ENCODE assay signal across 14 mouse cellular contexts in genomic region chr13:73426587-73426986, GRCm38 (mm10). TPM values are rescaled to one million over a fixed set of nuclear protein-coding genes. Genes with fewer than 3 reads are reported as not detected.
A peak's percentile ranks its signal among the peaks of the same experiment; 100 is the strongest.
DNase-seq lines count a peak whose midpoint lies in the region; ATAC-seq lines count a peak whose summit lies in the region.
"Had no signal": no experiment of that assay in that cellular context is flagged by ENCODE, and none has a peak within 500 bp of the region (broad histone marks: within the 10 kb centered on the region; RNA-seq: fewer than 3 reads in every experiment).

No protein-coding gene starts in this region.

- H3K4me3 ChIP-seq in forebrain, embryonic 16.5 days (replicated peaks; ENCODE audit: low read length), result no peak overlapping the region
- no peak overlapping the region for H3K4me3 ChIP-seq in forebrain, embryonic 11.5 days (ENCODE audit: low read depth, low read length)
- H3K4me3 ChIP-seq in kidney, embryonic 16.5 days (ENCODE audit: low read length), result no peak overlapping the region
- no peak overlapping the region for H3K4me3 ChIP-seq in neural tube, embryonic 12.5 days
- H3K4me3 ChIP-seq: embryonic facial prominence, embryonic 13.5 days; heart, embryonic 15.5 days had no signal

- no peak for DNase-seq in forebrain, embryonic 11.5 days (ENCODE audit: low spot score)
- no peak for DNase-seq in kidney, adult 11 months
- DNase-seq in neural tube, embryonic 10.5 days (ENCODE audit: extremely low spot score, low spot score), result no peak
- DNase-seq in left cerebral cortex, adult 8-10 months (ENCODE audit: low spot score in 2 of 2), result peak; percentile 21 to 56
- DNase-seq in thymus, postnatal 4 days, result no peak
- DNase-seq: adrenal gland, adult 8-10 months; thymus, adult 18-20 months had no signal

- no peak overlapping the region for H3K9ac ChIP-seq in forebrain, embryonic 16.5 days (replicated peaks; ENCODE audit: low read depth, low read length)
- no peak overlapping the region for H3K9ac ChIP-seq in forebrain, embryonic 11.5 days (ENCODE audit: low read length)
- H3K9ac ChIP-seq in kidney, embryonic 16.5 days (replicated peaks; ENCODE audit: low read length), result no peak overlapping the region
- no peak overlapping the region for H3K9ac ChIP-seq in neural tube, embryonic 12.5 days
- H3K9ac ChIP-seq: embryonic facial prominence, embryonic 13.5 days; heart, embryonic 15.5 days; lung, embryonic 14.5 days had no signal

- no peaks in the 10 kb centered on the region for H3K36me3 ChIP-seq in forebrain, embryonic 16.5 days (ENCODE audit: control insufficient read depth, insufficient read depth)
- no peaks in the 10 kb centered on the region for H3K36me3 ChIP-seq in forebrain, embryonic 11.5 days (ENCODE audit: control insufficient read depth, insufficient read depth, low read length)
- no peaks in the 10 kb centered on the region for H3K36me3 ChIP-seq in kidney, embryonic 16.5 days (ENCODE audit: insufficient read depth, low read length)
- H3K36me3 ChIP-seq in neural tube, embryonic 12.5 days, result no peaks in the 10 kb centered on the region
- H3K36me3 ChIP-seq: embryonic facial prominence, embryonic 13.5 days; heart, embryonic 15.5 days had no signal

- peak; percentile 36; the same call in 1 of the 2 replicates for ATAC-seq in forebrain, embryonic 16.5 days
- ATAC-seq in forebrain, embryonic 11.5 days (replicated peaks; ENCODE audit: low FRiP score), result no peak
- 0 out of 2 replicates have a peak, but pooled peaks have one; percentile 27 for ATAC-seq in kidney, embryonic 16.5 days (ENCODE audit: low FRiP score, low TSS enrichment)
- ATAC-seq in neural tube, embryonic 12.5 days (ENCODE audit: low FRiP score, low read depth), result 0 out of 2 replicates have a peak, but pooled peaks have one; percentile 21
- ATAC-seq: Patski had no signal

- H3K9me3 ChIP-seq in forebrain, embryonic 16.5 days (ENCODE audit: control insufficient read depth, low read length), result no peaks in the 10 kb centered on the region
- no peaks in the 10 kb centered on the region for H3K9me3 ChIP-seq in forebrain, embryonic 11.5 days (ENCODE audit: control insufficient read depth, low read length)
- no peaks in the 10 kb centered on the region for H3K9me3 ChIP-seq in kidney, embryonic 16.5 days (ENCODE audit: low read length)
- no peaks in the 10 kb centered on the region for H3K9me3 ChIP-seq in neural tube, embryonic 12.5 days
- H3K9me3 ChIP-seq: embryonic facial prominence, embryonic 13.5 days; heart, embryonic 15.5 days had no signal

- WGBS in forebrain, embryonic 16.5 days, result 89% methylated on average over 4 of the region's 4 CpGs
- 76% methylated on average over 4 of the region's 4 CpGs for WGBS in forebrain, embryonic 11.5 days
- WGBS in kidney, embryonic 16.5 days, result 89% methylated on average over 4 of the region's 4 CpGs
- WGBS in neural tube, embryonic 12.5 days, result 86% methylated on average over 4 of the region's 4 CpGs

- H3K27me3 ChIP-seq in forebrain, embryonic 16.5 days (replicated peaks; ENCODE audit: control insufficient read depth, insufficient read depth, low read length), result peaks cover 4% of the 10 kb centered on the region; the same call in 1 of the 2 replicates
- H3K27me3 ChIP-seq in forebrain, embryonic 11.5 days (ENCODE audit: control insufficient read depth, insufficient read depth, low read length), result no peaks in the 10 kb centered on the region
- peaks cover 3% of the 10 kb centered on the region; the same call in 1 of the 2 replicates for H3K27me3 ChIP-seq in kidney, embryonic 16.5 days (ENCODE audit: insufficient read depth, low read length)
- H3K27me3 ChIP-seq in neural tube, embryonic 12.5 days (replicated peaks), result no peaks in the 10 kb centered on the region

- H3K27ac ChIP-seq in forebrain, embryonic 16.5 days (ENCODE audit: low read length), result no peak overlapping the region
- H3K27ac ChIP-seq in forebrain, embryonic 11.5 days (ENCODE audit: low read depth, low read length), result no peak overlapping the region
- H3K27ac ChIP-seq in kidney, embryonic 16.5 days (ENCODE audit: low read length), result no peak overlapping the region
- no peak overlapping the region for H3K27ac ChIP-seq in neural tube, embryonic 12.5 days
- H3K27ac ChIP-seq: embryonic facial prominence, embryonic 13.5 days; heart, embryonic 15.5 days had no signal

- H3K4me1 ChIP-seq in forebrain, embryonic 16.5 days (replicated peaks; ENCODE audit: control insufficient read depth, insufficient read depth, low read length), result peaks cover 2% of the 10 kb centered on the region; the same call in 1 of the 2 replicates
- no peaks in the 10 kb centered on the region for H3K4me1 ChIP-seq in forebrain, embryonic 11.5 days (replicated peaks; ENCODE audit: control insufficient read depth, insufficient read depth, low read length)
- H3K4me1 ChIP-seq in kidney, embryonic 16.5 days (ENCODE audit: insufficient read depth, low read length), result no peaks in the 10 kb centered on the region
- H3K4me1 ChIP-seq in neural tube, embryonic 12.5 days, result no peaks in the 10 kb centered on the region
- H3K4me1 ChIP-seq: embryonic facial prominence, embryonic 13.5 days had no signal

- H3K4me2 ChIP-seq in forebrain, embryonic 16.5 days (ENCODE audit: low read length), result no peak overlapping the region
- no peak overlapping the region for H3K4me2 ChIP-seq in forebrain, embryonic 11.5 days (ENCODE audit: low read depth, low read length, severe bottlenecking)
- no peak overlapping the region for H3K4me2 ChIP-seq in kidney, embryonic 16.5 days (replicated peaks; ENCODE audit: low read depth, low read length)
- H3K4me2 ChIP-seq in neural tube, embryonic 12.5 days (replicated peaks), result no peak overlapping the region
- H3K4me2 ChIP-seq: embryonic facial prominence, embryonic 13.5 days; heart, embryonic 15.5 days had no signal

RNA-seq across cellular contexts. Expression of gene Lpcat1, which starts 40.4 kb away (rescaled TPM):
- 62.3 and 64.7 TPM in 2 replicates for polyA plus RNA-seq in forebrain, embryonic 16.5 days (2015; fragmentation: Nextera tagmentation; extraction: Ambion mirVana)
- polyA plus RNA-seq in forebrain, embryonic 11.5 days (2014; fragmentation: Nextera tagmentation; extraction: Ambion mirVana), result 64.3 and 68.0 TPM in 2 replicates
- polyA plus RNA-seq in kidney, embryonic 16.5 days (2015; fragmentation: Nextera tagmentation; extraction: Ambion mirVana), result 31.1 and 35.1 TPM in 2 replicates
- polyA plus RNA-seq in neural tube, embryonic 12.5 days (2016; fragmentation: Nextera tagmentation; extraction: Ambion mirVana), result 59.0 and 60.4 TPM in 2 replicates
- 10 to 100 TPM; 41.8 to 46.2 (median 44.9) TPM for total RNA-seq in left cerebral cortex, adult 8-10 months (2022)

Comparison
In these comparisons a context has a peak if more than half of its experiments do, and no peak if none do; other contexts are left out.
1. DNase-seq: peak in left cerebral cortex, adult 8-10 months (2 of 2); none in forebrain, embryonic 11.5 days (single experiment), kidney, adult 11 months (single experiment), neural tube, embryonic 10.5 days (single experiment) and thymus, postnatal 4 days (single experiment).